Mouse (Mus musculus) liver, postnatal 0 days (tissue): ENCODE data around the gene Myh1.

Source experiments
- CTCF ChIP-seq: sonication (generic); IDR thresholded peaks from 2 replicates; pipeline ENCODE4 v1.5.1; 2016; ENCODE audit warnings: antibody characterized with exemption, low read depth
- EP300 ChIP-seq: IDR thresholded peaks from 2 replicates; pipeline ENCODE4 v1.6.1; 2016; ENCODE audit warnings: antibody characterized with exemption, low read depth, mild to moderate bottlenecking

- TF ChIP-seq CTCF (no peak), EP300 (no peak)
Measured at GRCm38 (mm10) chr11:67229946-67230345, 30.1 kb downstream of the Myh1 start.
